Comparison of ENCODE assay signal across 11 mouse cellular contexts in genomic region chr11:72369904-72370672, GRCm38 (mm10). TPM values are rescaled to one million over a fixed set of nuclear protein-coding genes. Genes with fewer than 3 reads are reported as not detected.
DNase-seq lines count a peak whose midpoint lies in the region; ATAC-seq and TF ChIP-seq lines count a peak whose summit lies in the region.
"Had no signal": no experiment of that assay in that cellular context is flagged by ENCODE, and none has a peak within 500 bp of the region (broad histone marks: within the 10 kb centered on the region; RNA-seq: fewer than 3 reads in every experiment).

No protein-coding gene starts in this region.

- no peak for TF ChIP-seq EP300 in stomach, postnatal 0 days (optimal IDR thresholded peaks at IDR 0.05)

- DNase-seq in midbrain, embryonic 14.5 days: peak; percentile 12
- DNase-seq in stomach, postnatal 0 days (ENCODE audit: low spot score): no peak
- DNase-seq in right cerebral cortex, postnatal 25 days: no peak

- no peak overlapping the region for H3K4me3 ChIP-seq in intestine, postnatal 0 days (ENCODE audit: low read depth, low read length)
- no peak overlapping the region for H3K4me3 ChIP-seq in intestine, embryonic 16.5 days (ENCODE audit: low read length)
- H3K4me3 ChIP-seq in midbrain, embryonic 14.5 days (replicated peaks; ENCODE audit: low read depth, low read length): no peak overlapping the region
- no peak overlapping the region for H3K4me3 ChIP-seq in midbrain, embryonic 16.5 days (ENCODE audit: low read depth, low read length)
- H3K4me3 ChIP-seq in heart, embryonic 14.5 days (ENCODE audit: control insufficient read depth in 1 of 2, insufficient read depth in 1 of 2, low read depth in 1 of 2, low read length in 2 of 2): no peak overlapping the region
- no peak overlapping the region for H3K4me3 ChIP-seq in stomach, postnatal 0 days (ENCODE audit: low read depth, low read length)
- H3K4me3 ChIP-seq: hindbrain, embryonic 10.5 days; limb, embryonic 13.5 days; midbrain, embryonic 13.5 days had no signal

- no peak for ATAC-seq in intestine, postnatal 0 days
- no peak for ATAC-seq in intestine, embryonic 16.5 days
- no peak for ATAC-seq in midbrain, embryonic 14.5 days (ENCODE audit: low FRiP score, low TSS enrichment)
- no peak for ATAC-seq in midbrain, embryonic 16.5 days
- ATAC-seq in heart, embryonic 14.5 days (ENCODE audit: insufficient number of reproducible peaks, insufficient read depth, low FRiP score, low read depth): no peak
- no peak for ATAC-seq in stomach, postnatal 0 days (ENCODE audit: low FRiP score, low TSS enrichment)
- ATAC-seq: midbrain, embryonic 13.5 days had no signal

- TF ChIP-seq CTCF in intestine, postnatal 0 days (IDR thresholded peaks at IDR 0.05; ENCODE audit: low read depth): peak; percentile 52
- peak; percentile 64 for TF ChIP-seq CTCF in stomach, postnatal 0 days (IDR thresholded peaks at IDR 0.05; ENCODE audit: low read depth)

- no peaks in the 10 kb centered on the region for H3K4me1 ChIP-seq in intestine, postnatal 0 days (replicated peaks; ENCODE audit: control insufficient read depth, insufficient read depth, low read length)
- H3K4me1 ChIP-seq in intestine, embryonic 16.5 days (ENCODE audit: control insufficient read depth, insufficient read depth, low read length): peaks cover 3% of the 10 kb centered on the region; the same call in 1 of the 2 replicates
- H3K4me1 ChIP-seq in midbrain, embryonic 14.5 days (ENCODE audit: control insufficient read depth, insufficient read depth, low read length): no peaks in the 10 kb centered on the region
- no peaks in the 10 kb centered on the region for H3K4me1 ChIP-seq in midbrain, embryonic 16.5 days (ENCODE audit: control insufficient read depth, insufficient read depth, low read length)
- H3K4me1 ChIP-seq in heart, embryonic 14.5 days (ENCODE audit: control insufficient read depth in 2 of 2, insufficient read depth in 2 of 2, low read length in 2 of 2): peaks cover 0 to 5% of the 10 kb centered on the region in 2 experiments; a peak in 2 of 4 replicates
- H3K4me1 ChIP-seq in stomach, postnatal 0 days (replicated peaks; ENCODE audit: control insufficient read depth, insufficient read depth): no peaks in the 10 kb centered on the region

- no peaks in the 10 kb centered on the region for H3K36me3 ChIP-seq in intestine, postnatal 0 days (ENCODE audit: control insufficient read depth, insufficient read depth)
- H3K36me3 ChIP-seq in intestine, embryonic 16.5 days (ENCODE audit: control insufficient read depth, insufficient read depth, low read length): no peaks in the 10 kb centered on the region
- no peaks in the 10 kb centered on the region for H3K36me3 ChIP-seq in midbrain, embryonic 14.5 days (ENCODE audit: control insufficient read depth, insufficient read depth, low read length)
- H3K36me3 ChIP-seq in midbrain, embryonic 16.5 days (ENCODE audit: control insufficient read depth, insufficient read depth, low read length): no peaks in the 10 kb centered on the region
- no peaks in the 10 kb centered on the region for H3K36me3 ChIP-seq in heart, embryonic 14.5 days (ENCODE audit: control insufficient read depth, insufficient read depth, low read length)
- H3K36me3 ChIP-seq in stomach, postnatal 0 days (ENCODE audit: control insufficient read depth, insufficient read depth, low read length): no peaks in the 10 kb centered on the region
- H3K36me3 ChIP-seq: hindbrain, embryonic 10.5 days; limb, embryonic 13.5 days; midbrain, embryonic 13.5 days had no signal

- H3K27me3 ChIP-seq in intestine, postnatal 0 days (replicated peaks; ENCODE audit: control insufficient read depth, insufficient read depth, low read length): no peaks in the 10 kb centered on the region
- H3K27me3 ChIP-seq in intestine, embryonic 16.5 days (replicated peaks; ENCODE audit: control insufficient read depth, insufficient read depth, low read length): no peaks in the 10 kb centered on the region
- no peaks in the 10 kb centered on the region for H3K27me3 ChIP-seq in midbrain, embryonic 14.5 days (ENCODE audit: control insufficient read depth, insufficient read depth, low read length)
- H3K27me3 ChIP-seq in midbrain, embryonic 16.5 days (ENCODE audit: control insufficient read depth, insufficient read depth, low read depth, low read length): no peaks in the 10 kb centered on the region
- H3K27me3 ChIP-seq in heart, embryonic 14.5 days (ENCODE audit: control insufficient read depth, insufficient read depth, low read length): no peaks in the 10 kb centered on the region
- no peaks in the 10 kb centered on the region for H3K27me3 ChIP-seq in stomach, postnatal 0 days (ENCODE audit: control insufficient read depth, insufficient read depth, low read length)
- H3K27me3 ChIP-seq: limb, embryonic 13.5 days had no signal

- no peak overlapping the region for H3K4me2 ChIP-seq in intestine, postnatal 0 days (replicated peaks; ENCODE audit: low read depth)
- H3K4me2 ChIP-seq in intestine, embryonic 16.5 days (ENCODE audit: low read depth, low read length): no peak overlapping the region
- H3K4me2 ChIP-seq in midbrain, embryonic 14.5 days (ENCODE audit: low read length): no peak overlapping the region
- no peak overlapping the region for H3K4me2 ChIP-seq in midbrain, embryonic 16.5 days (ENCODE audit: low read length)
- 0 out of 2 replicates have a peak overlapping the region, but pooled peaks have one; percentile 2 for H3K4me2 ChIP-seq in heart, embryonic 14.5 days (ENCODE audit: low read length)
- 0 out of 2 replicates have a peak overlapping the region, but pooled peaks have one; percentile 17 for H3K4me2 ChIP-seq in stomach, postnatal 0 days (replicated peaks; ENCODE audit: low read depth)
- H3K4me2 ChIP-seq: limb, embryonic 13.5 days; midbrain, embryonic 13.5 days had no signal

- no peak overlapping the region for H3K27ac ChIP-seq in intestine, postnatal 0 days (ENCODE audit: low read depth, low read length)
- H3K27ac ChIP-seq in intestine, embryonic 16.5 days (ENCODE audit: low read length): no peak overlapping the region
- H3K27ac ChIP-seq in midbrain, embryonic 14.5 days (replicated peaks; ENCODE audit: low read depth, low read length): no peak overlapping the region
- no peak overlapping the region for H3K27ac ChIP-seq in midbrain, embryonic 16.5 days (ENCODE audit: low read length)
- no peak overlapping the region for H3K27ac ChIP-seq in heart, embryonic 14.5 days (replicated peaks in 1 of 2; ENCODE audit: control insufficient read depth in 1 of 2, insufficient read depth in 1 of 2, low read depth in 2 of 2, low read length in 2 of 2)
- H3K27ac ChIP-seq in stomach, postnatal 0 days (replicated peaks): no peak overlapping the region
- H3K27ac ChIP-seq: hindbrain, embryonic 10.5 days; limb, embryonic 13.5 days; midbrain, embryonic 13.5 days had no signal

- 24% methylated on average over 12 of the region's 12 CpGs for WGBS in intestine, postnatal 0 days
- 20% methylated on average over 12 of the region's 12 CpGs for WGBS in intestine, embryonic 16.5 days
- 35% methylated on average over 12 of the region's 12 CpGs for WGBS in midbrain, embryonic 14.5 days
- WGBS in midbrain, embryonic 16.5 days: 33% methylated on average over 12 of the region's 12 CpGs
- WGBS in heart, embryonic 14.5 days: 17% methylated on average over 12 of the region's 12 CpGs
- WGBS in stomach, postnatal 0 days: 14% methylated on average over 12 of the region's 12 CpGs

- no peak overlapping the region for H3K9ac ChIP-seq in intestine, postnatal 0 days (ENCODE audit: low read depth, low read length)
- H3K9ac ChIP-seq in intestine, embryonic 16.5 days (ENCODE audit: low read depth, low read length): no peak overlapping the region
- H3K9ac ChIP-seq in midbrain, embryonic 14.5 days (replicated peaks; ENCODE audit: low read length): no peak overlapping the region
- H3K9ac ChIP-seq in midbrain, embryonic 16.5 days (ENCODE audit: low read depth, low read length): no peak overlapping the region
- no peak overlapping the region for H3K9ac ChIP-seq in heart, embryonic 14.5 days (ENCODE audit: low read length)
- no peak overlapping the region for H3K9ac ChIP-seq in stomach, postnatal 0 days (ENCODE audit: low read length)
- H3K9ac ChIP-seq: limb, embryonic 13.5 days; midbrain, embryonic 13.5 days had no signal

- H3K9me3 ChIP-seq in intestine, postnatal 0 days (ENCODE audit: control insufficient read depth): no peaks in the 10 kb centered on the region
- H3K9me3 ChIP-seq in intestine, embryonic 16.5 days (ENCODE audit: control insufficient read depth, low read length): no peaks in the 10 kb centered on the region
- no peaks in the 10 kb centered on the region for H3K9me3 ChIP-seq in midbrain, embryonic 14.5 days (ENCODE audit: control insufficient read depth, low read length)
- H3K9me3 ChIP-seq in midbrain, embryonic 16.5 days (replicated peaks; ENCODE audit: control insufficient read depth, low read length, poor library complexity, severe bottlenecking): no peaks in the 10 kb centered on the region
- H3K9me3 ChIP-seq in heart, embryonic 14.5 days (ENCODE audit: control insufficient read depth, low read length): no peaks in the 10 kb centered on the region
- H3K9me3 ChIP-seq in stomach, postnatal 0 days (ENCODE audit: control insufficient read depth, low read length): no peaks in the 10 kb centered on the region
- H3K9me3 ChIP-seq: limb, embryonic 13.5 days; midbrain, embryonic 13.5 days had no signal

RNA-seq across cellular contexts. Expression of gene Tekt1, which starts 7.8 kb away (rescaled TPM):
- 0.08 TPM in 1 of 2 replicates, not detected in the other for polyA plus RNA-seq in intestine, postnatal 0 days (2015; fragmentation: Nextera tagmentation; extraction: Ambion mirVana)
- polyA plus RNA-seq in intestine, embryonic 16.5 days (2015; fragmentation: Nextera tagmentation; extraction: Ambion mirVana): 0.16 and 0.26 TPM in 2 replicates
- polyA plus RNA-seq in midbrain, embryonic 14.5 days (2014; fragmentation: Nextera tagmentation; extraction: Ambion mirVana): 6.9 and 9.0 TPM in 2 replicates
- 11.1 and 13.5 TPM in 2 replicates for polyA plus RNA-seq in midbrain, embryonic 16.5 days (2015; fragmentation: Nextera tagmentation; extraction: Ambion mirVana)
- polyA plus RNA-seq in heart, embryonic 14.5 days (2014; fragmentation: Nextera tagmentation; extraction: Ambion mirVana): 0.19 and 0.28 TPM in 2 replicates
- polyA plus RNA-seq in stomach, postnatal 0 days (2015; fragmentation: Nextera tagmentation; extraction: Ambion mirVana): 0.13 TPM in 1 of 2 replicates, not detected in the other
- polyA plus RNA-seq: large intestine, adult 2 months had no signal

RNA-seq across cellular contexts. Expression of gene Smtnl2, which starts 41.4 kb away (rescaled TPM):
- 7.8 and 8.1 TPM in 2 replicates for polyA plus RNA-seq in intestine, postnatal 0 days (2015; fragmentation: Nextera tagmentation; extraction: Ambion mirVana)
- polyA plus RNA-seq in intestine, embryonic 16.5 days (2015; fragmentation: Nextera tagmentation; extraction: Ambion mirVana): 27.3 and 28.9 TPM in 2 replicates
- polyA plus RNA-seq in midbrain, embryonic 14.5 days (2014; fragmentation: Nextera tagmentation; extraction: Ambion mirVana): 2.9 and 4.5 TPM in 2 replicates
- polyA plus RNA-seq in midbrain, embryonic 16.5 days (2015; fragmentation: Nextera tagmentation; extraction: Ambion mirVana): 10.3 and 12.2 TPM in 2 replicates
- polyA plus RNA-seq in heart, embryonic 14.5 days (2014; fragmentation: Nextera tagmentation; extraction: Ambion mirVana): 116 and 122 TPM in 2 replicates
- polyA plus RNA-seq in stomach, postnatal 0 days (2015; fragmentation: Nextera tagmentation; extraction: Ambion mirVana): 25.8 and 26.9 TPM in 2 replicates

RNA-seq across cellular contexts. Expression of gene Fbxo39, which starts 55.8 kb away (rescaled TPM):
- not detected in 2 replicates for polyA plus RNA-seq in intestine, postnatal 0 days (2015; fragmentation: Nextera tagmentation; extraction: Ambion mirVana)
- not detected in 2 replicates for polyA plus RNA-seq in intestine, embryonic 16.5 days (2015; fragmentation: Nextera tagmentation; extraction: Ambion mirVana)
- not detected in 2 replicates for polyA plus RNA-seq in midbrain, embryonic 14.5 days (2014; fragmentation: Nextera tagmentation; extraction: Ambion mirVana)
- not detected in 2 replicates for polyA plus RNA-seq in midbrain, embryonic 16.5 days (2015; fragmentation: Nextera tagmentation; extraction: Ambion mirVana)
- not detected in 2 replicates for polyA plus RNA-seq in heart, embryonic 14.5 days (2014; fragmentation: Nextera tagmentation; extraction: Ambion mirVana)
- not detected in 2 replicates for polyA plus RNA-seq in stomach, postnatal 0 days (2015; fragmentation: Nextera tagmentation; extraction: Ambion mirVana)
- polyA plus RNA-seq: hindbrain, embryonic 10.5 days; large intestine, adult 2 months; limb, embryonic 13.5 days; midbrain, embryonic 13.5 days had no signal

Comparison
In these comparisons a context has a peak if more than half of its experiments do, and no peak if none do; other contexts are left out.
1. H3K4me2 ChIP-seq: peak in heart, embryonic 14.5 days (single experiment) and stomach, postnatal 0 days (single experiment); none in intestine, postnatal 0 days (single experiment), intestine, embryonic 16.5 days (single experiment), midbrain, embryonic 14.5 days (single experiment) and midbrain, embryonic 16.5 days (single experiment).